Mouse (Mus musculus): ENCODE results near the gene Traf4. TPM values are rescaled to one million over a fixed set of nuclear protein-coding genes. Genes with fewer than 3 reads are reported as not detected.

Gene Traf4
- polyA plus RNA-seq, 1 experiment = 38.2 TPM

GRCm38 (mm10) chr11:78167257-78167959 lies 2.0 kb upstream of the Traf4 start:
- no peak for DNase-seq (ENCODE audit: low read depth)

GRCm38 (mm10) chr11:78166640-78167039 lies 1.3 kb upstream of the Traf4 start:
- DNase-seq (ENCODE audit: low read depth) = no peak

- DNase-seq (ENCODE audit: low read depth) = no peak
These were observed 772 bp upstream of the Traf4 start for GRCm38 (mm10) chr11:78166161-78166560.

- no peak for DNase-seq (ENCODE audit: low read depth)
These were observed 346 bp upstream of the Traf4 start for GRCm38 (mm10) chr11:78165761-78166109.

- DNase-seq (ENCODE audit: low read depth) = no peak
These were observed 825 bp downstream of the Traf4 start for GRCm38 (mm10) chr11:78164604-78164923.

- no peak for DNase-seq (ENCODE audit: low read depth)
These were observed 1.4 kb downstream of the Traf4 start for GRCm38 (mm10) chr11:78163681-78164603.

- no peak for DNase-seq (ENCODE audit: low read depth)
These were observed 2.3 kb downstream of the Traf4 start for GRCm38 (mm10) chr11:78163045-78163444.

- no peak for DNase-seq (ENCODE audit: low read depth)
These were observed 2.9 kb downstream of the Traf4 start for GRCm38 (mm10) chr11:78162504-78162903.

GRCm38 (mm10) chr11:78161968-78162367 lies 3.4 kb downstream of the Traf4 start:
- no peak for DNase-seq (ENCODE audit: low read depth)

GRCm38 (mm10) chr11:78161169-78161568 lies 4.2 kb downstream of the Traf4 start:
- DNase-seq (ENCODE audit: low read depth) = no peak

- DNase-seq (ENCODE audit: low read depth) = no peak
These were observed 4.7 kb downstream of the Traf4 start for GRCm38 (mm10) chr11:78160675-78161074.

GRCm38 (mm10) chr11:78160171-78160570 lies 5.2 kb downstream of the Traf4 start:
- DNase-seq (ENCODE audit: low read depth) = no peak

- no peak for DNase-seq (ENCODE audit: low read depth)
These were observed 5.8 kb downstream of the Traf4 start for GRCm38 (mm10) chr11:78159557-78159956.

GRCm38 (mm10) chr11:78159096-78159495 lies 6.3 kb downstream of the Traf4 start:
- no peak for DNase-seq (ENCODE audit: low read depth)

GRCm38 (mm10) chr11:78156156-78156699 lies 9.2 kb downstream of the Traf4 start:
- no peak for DNase-seq (ENCODE audit: low read depth)

- DNase-seq (ENCODE audit: low read depth) = no peak
These were observed 9.7 kb downstream of the Traf4 start for GRCm38 (mm10) chr11:78155674-78156073.

GRCm38 (mm10) chr11:78153778-78154177 lies 11.6 kb downstream of the Traf4 start:
- no peak for DNase-seq (ENCODE audit: low read depth)

- DNase-seq (ENCODE audit: low read depth) = no peak
These were observed 12.8 kb downstream of the Traf4 start for GRCm38 (mm10) chr11:78152299-78153231.

GRCm38 (mm10) chr11:78151161-78151560 lies 14.2 kb downstream of the Traf4 start:
- DNase-seq (ENCODE audit: low read depth) = no peak

GRCm38 (mm10) chr11:78146707-78147543 lies 18.5 kb downstream of the Traf4 start:
- DNase-seq (ENCODE audit: low read depth) = no peak

- DNase-seq (ENCODE audit: low read depth) = no peak
These were observed 19.2 kb downstream of the Traf4 start for GRCm38 (mm10) chr11:78146168-78146567.
